Comparison of ENCODE assay signal across 11 mouse cellular contexts in genomic region chr17:87057486-87058266, GRCm38 (mm10). TPM values are rescaled to one million over a fixed set of nuclear protein-coding genes. Genes with fewer than 3 reads are reported as not detected.
DNase-seq lines count a peak whose midpoint lies in the region; ATAC-seq lines count a peak whose summit lies in the region.
"Had no signal": no experiment of that assay in that cellular context is flagged by ENCODE, and none has a peak within 500 bp of the region (broad histone marks: within the 10 kb centered on the region; RNA-seq: fewer than 3 reads in every experiment).

No protein-coding gene starts in this region.

- DNase-seq in neural tube, embryonic 10.5 days (ENCODE audit: extremely low spot score, low spot score): peak; percentile 41
- peak; percentile 79 for DNase-seq in gastrocnemius, adult 18-20 months (ENCODE audit: low spot score)
- no peak for DNase-seq in layer of hippocampus, postnatal 36 days
- no peak for DNase-seq in right cerebral cortex, postnatal 4 days
- DNase-seq: liver, postnatal 0 days; right cerebral cortex, postnatal 25 days had no signal

- H3K4me1 ChIP-seq in neural tube, embryonic 15.5 days: peaks cover 14% of the 10 kb centered on the region
- H3K4me1 ChIP-seq in heart, embryonic 15.5 days (replicated peaks): peaks cover 20% of the 10 kb centered on the region
- H3K4me1 ChIP-seq in stomach, embryonic 15.5 days: peaks cover 4% of the 10 kb centered on the region
- peaks cover 22% of the 10 kb centered on the region; the same call in 1 of the 2 replicates for H3K4me1 ChIP-seq in kidney, embryonic 14.5 days (ENCODE audit: control insufficient read depth, insufficient read depth, low read length)

- H3K27me3 ChIP-seq in neural tube, embryonic 15.5 days (replicated peaks): no peaks in the 10 kb centered on the region
- no peaks in the 10 kb centered on the region for H3K27me3 ChIP-seq in heart, embryonic 15.5 days
- no peaks in the 10 kb centered on the region for H3K27me3 ChIP-seq in stomach, embryonic 15.5 days (replicated peaks)
- no peaks in the 10 kb centered on the region for H3K27me3 ChIP-seq in kidney, embryonic 14.5 days (ENCODE audit: control insufficient read depth, insufficient read depth, low read length)

- H3K9me3 ChIP-seq in neural tube, embryonic 15.5 days (replicated peaks): no peaks in the 10 kb centered on the region
- H3K9me3 ChIP-seq in heart, embryonic 15.5 days (replicated peaks): no peaks in the 10 kb centered on the region
- H3K9me3 ChIP-seq in stomach, embryonic 15.5 days: no peaks in the 10 kb centered on the region
- H3K9me3 ChIP-seq in kidney, embryonic 14.5 days (ENCODE audit: control insufficient read depth, low read length): no peaks in the 10 kb centered on the region
- H3K9me3 ChIP-seq: G1E had no signal

- no peak overlapping the region for H3K4me3 ChIP-seq in neural tube, embryonic 15.5 days (replicated peaks)
- no peak overlapping the region for H3K4me3 ChIP-seq in heart, embryonic 15.5 days
- H3K4me3 ChIP-seq in stomach, embryonic 15.5 days (replicated peaks): no peak overlapping the region
- H3K4me3 ChIP-seq in kidney, embryonic 14.5 days (ENCODE audit: low read length): no peak overlapping the region

- no peak for ATAC-seq in neural tube, embryonic 15.5 days (ENCODE audit: low FRiP score)
- no peak for ATAC-seq in heart, embryonic 15.5 days (replicated peaks; ENCODE audit: insufficient number of reproducible peaks, insufficient read depth, low FRiP score, low read depth)
- 0 out of 2 replicates have a peak, but pooled peaks have one; percentile 32 for ATAC-seq in stomach, embryonic 15.5 days (ENCODE audit: insufficient read depth, low FRiP score, low read depth)
- ATAC-seq in kidney, embryonic 14.5 days (ENCODE audit: low FRiP score, low TSS enrichment): no peak
- ATAC-seq: liver, postnatal 0 days had no signal

- no peak overlapping the region for H3K27ac ChIP-seq in neural tube, embryonic 15.5 days (replicated peaks)
- 0 out of 2 replicates have a peak overlapping the region, but pooled peaks have one; percentile 24 for H3K27ac ChIP-seq in heart, embryonic 15.5 days
- no peak overlapping the region for H3K27ac ChIP-seq in stomach, embryonic 15.5 days
- H3K27ac ChIP-seq in kidney, embryonic 14.5 days (ENCODE audit: low read depth, low read length): no peak overlapping the region; the same call in 1 of the 2 replicates

- H3K4me2 ChIP-seq in neural tube, embryonic 15.5 days: no peak overlapping the region
- no peak overlapping the region for H3K4me2 ChIP-seq in heart, embryonic 15.5 days
- H3K4me2 ChIP-seq in stomach, embryonic 15.5 days: no peak overlapping the region
- H3K4me2 ChIP-seq in kidney, embryonic 14.5 days (replicated peaks; ENCODE audit: low read depth, low read length): no peak overlapping the region

- WGBS in neural tube, embryonic 15.5 days: 84% methylated on average over 8 of the region's 8 CpGs
- WGBS in heart, embryonic 15.5 days: 50% methylated on average over 8 of the region's 8 CpGs
- WGBS in stomach, embryonic 15.5 days: 56% methylated on average over 8 of the region's 8 CpGs
- WGBS in kidney, embryonic 14.5 days: 74% methylated on average over 8 of the region's 8 CpGs

- H3K9ac ChIP-seq in neural tube, embryonic 15.5 days (replicated peaks): no peak overlapping the region
- H3K9ac ChIP-seq in heart, embryonic 15.5 days: no peak overlapping the region
- H3K9ac ChIP-seq in stomach, embryonic 15.5 days: no peak overlapping the region
- H3K9ac ChIP-seq in kidney, embryonic 14.5 days (ENCODE audit: low read depth, low read length): no peak overlapping the region
- H3K9ac ChIP-seq: liver, postnatal 0 days had no signal

- no peaks in the 10 kb centered on the region for H3K36me3 ChIP-seq in neural tube, embryonic 15.5 days
- H3K36me3 ChIP-seq in heart, embryonic 15.5 days: no peaks in the 10 kb centered on the region
- H3K36me3 ChIP-seq in stomach, embryonic 15.5 days: no peaks in the 10 kb centered on the region
- no peaks in the 10 kb centered on the region for H3K36me3 ChIP-seq in kidney, embryonic 14.5 days (ENCODE audit: control insufficient read depth, insufficient read depth, low read length)
- H3K36me3 ChIP-seq: G1E had no signal

RNA-seq across cellular contexts. Expression of gene Cript, which starts 32.3 kb away (rescaled TPM):
- polyA plus RNA-seq in neural tube, embryonic 15.5 days (2015; fragmentation: Nextera tagmentation; extraction: Ambion mirVana): 188 and 202 TPM in 2 replicates
- 10 to 100 TPM; 46.6 to 47.1 TPM for total RNA-seq in gastrocnemius, adult 18-20 months (2021)
- 101 and 109 TPM in 2 replicates for polyA plus RNA-seq in heart, embryonic 15.5 days (2015; fragmentation: Nextera tagmentation; extraction: Ambion mirVana)
- polyA plus RNA-seq in stomach, embryonic 15.5 days (2015; fragmentation: Nextera tagmentation; extraction: Ambion mirVana): 120 and 127 TPM in 2 replicates
- total RNA-seq in layer of hippocampus, postnatal 36 days (2021): 10 to 100 TPM; 57.3 to 62.1 TPM
- polyA plus RNA-seq in kidney, embryonic 14.5 days (2014; fragmentation: Nextera tagmentation; extraction: Ambion mirVana): 150 and 193 TPM in 2 replicates

RNA-seq across cellular contexts. Expression of gene Pigf, which starts 32.5 kb away (rescaled TPM):
- 33.4 and 35.2 TPM in 2 replicates for polyA plus RNA-seq in neural tube, embryonic 15.5 days (2015; fragmentation: Nextera tagmentation; extraction: Ambion mirVana)
- 1 to 10 TPM; 1.6 to 2.7 TPM for total RNA-seq in gastrocnemius, adult 18-20 months (2021)
- polyA plus RNA-seq in heart, embryonic 15.5 days (2015; fragmentation: Nextera tagmentation; extraction: Ambion mirVana): 15.1 and 15.4 TPM in 2 replicates
- polyA plus RNA-seq in stomach, embryonic 15.5 days (2015; fragmentation: Nextera tagmentation; extraction: Ambion mirVana): 61.1 and 64.4 TPM in 2 replicates
- total RNA-seq in layer of hippocampus, postnatal 36 days (2021): 10 to 100 TPM; 18.2 to 19.9 TPM
- 39.3 and 46.1 TPM in 2 replicates for polyA plus RNA-seq in kidney, embryonic 14.5 days (2014; fragmentation: Nextera tagmentation; extraction: Ambion mirVana)

RNA-seq across cellular contexts. Expression of gene Socs5, which starts 49.8 kb away (rescaled TPM):
- polyA plus RNA-seq in neural tube, embryonic 15.5 days (2015; fragmentation: Nextera tagmentation; extraction: Ambion mirVana): 15.6 and 17.7 TPM in 2 replicates
- 10 to 100 TPM; 12.6 to 16.5 TPM for total RNA-seq in gastrocnemius, adult 18-20 months (2021)
- polyA plus RNA-seq in heart, embryonic 15.5 days (2015; fragmentation: Nextera tagmentation; extraction: Ambion mirVana): 10.5 and 12.2 TPM in 2 replicates
- 11.5 and 12.2 TPM in 2 replicates for polyA plus RNA-seq in stomach, embryonic 15.5 days (2015; fragmentation: Nextera tagmentation; extraction: Ambion mirVana)
- 100 to 1,000 TPM; 102 to 112 TPM for total RNA-seq in layer of hippocampus, postnatal 36 days (2021)
- 17.5 and 24.5 TPM in 2 replicates for polyA plus RNA-seq in kidney, embryonic 14.5 days (2014; fragmentation: Nextera tagmentation; extraction: Ambion mirVana)

Comparison
In these comparisons a context has a peak if more than half of its experiments do, and no peak if none do; other contexts are left out.
1. DNase-seq: peak in neural tube, embryonic 10.5 days (single experiment) and gastrocnemius, adult 18-20 months (single experiment); none in layer of hippocampus, postnatal 36 days (0 of 2) and right cerebral cortex, postnatal 4 days (single experiment).